Mouse (Mus musculus): ENCODE data around the gene Arhgap21. TPM values are rescaled to one million over a fixed set of nuclear protein-coding genes. Genes with fewer than 3 reads are reported as not detected.

Gene Arhgap21
- polyA plus RNA-seq, 1 experiment from 2014 or later: 19.4 TPM

GRCm38 (mm10) chr2:20962284-20962683, 6.4 kb downstream of the Arhgap21 start:
- no peak overlapping the region for H3K4me3 ChIP-seq (ENCODE audit: low read depth, low read length)
- no peaks in the 10 kb centered on the region for H3K9me3 ChIP-seq (ENCODE audit: control insufficient read depth, low read length)
- H3K9ac ChIP-seq (ENCODE audit: low read length): no peak overlapping the region
- ATAC-seq (replicated peaks; ENCODE audit: low FRiP score, low TSS enrichment, low read depth) (no peak), DNase-seq (ENCODE audit: low spot score) (no peak)
- H3K4me1 ChIP-seq (replicated peaks; ENCODE audit: control insufficient read depth, insufficient read depth, low read length): peaks cover 35% of the 10 kb centered on the region
- H3K36me3 ChIP-seq (ENCODE audit: control insufficient read depth, insufficient read depth, low read length): no peaks in the 10 kb centered on the region
- H3K27ac ChIP-seq (ENCODE audit: low read depth): no peak overlapping the region
- H3K27me3 ChIP-seq (replicated peaks; ENCODE audit: control insufficient read depth, insufficient read depth, low read length): no peaks in the 10 kb centered on the region
- 45% methylated on average over 2 of the region's 2 CpGs for WGBS
- H3K4me2 ChIP-seq (ENCODE audit: low read length): no peak overlapping the region

DNA sequence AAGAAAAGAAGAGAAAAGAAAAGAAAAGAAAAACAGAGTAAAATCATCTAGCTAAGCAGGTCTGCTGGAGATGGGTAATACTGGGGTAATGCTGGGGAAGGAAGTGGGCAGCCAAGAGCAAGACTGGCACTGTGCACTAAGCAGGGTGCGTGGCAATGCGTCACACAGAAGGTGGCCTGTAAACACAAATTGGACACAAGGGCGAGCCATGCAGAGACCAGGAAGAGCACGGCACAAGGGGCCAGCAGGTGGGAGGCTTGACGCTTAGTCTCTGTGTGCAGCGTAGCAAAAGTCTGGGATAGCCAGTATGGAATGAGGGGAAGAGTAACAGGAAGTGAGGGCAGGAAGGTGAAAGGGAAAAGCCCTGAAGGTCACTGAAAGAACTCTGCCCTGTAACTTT, 6.9 kb downstream of the Arhgap21 start:
- no peak overlapping the region for H3K27ac ChIP-seq (ENCODE audit: low read depth)
- H3K4me1 ChIP-seq (replicated peaks; ENCODE audit: control insufficient read depth, insufficient read depth, low read length): peaks cover 31% of the 10 kb centered on the region
- ATAC-seq (replicated peaks; ENCODE audit: low FRiP score, low TSS enrichment, low read depth) (0 out of 2 replicates have a peak, but pooled peaks have one; percentile 37), DNase-seq (ENCODE audit: low spot score) (no peak)
- H3K4me3 ChIP-seq (ENCODE audit: low read depth, low read length): no peak overlapping the region
- no peak overlapping the region for H3K4me2 ChIP-seq (ENCODE audit: low read length)
- H3K9me3 ChIP-seq (ENCODE audit: control insufficient read depth, low read length): no peaks in the 10 kb centered on the region
- H3K27me3 ChIP-seq (replicated peaks; ENCODE audit: control insufficient read depth, insufficient read depth, low read length): no peaks in the 10 kb centered on the region
- no peak overlapping the region for H3K9ac ChIP-seq (ENCODE audit: low read length)
- WGBS: 54% methylated on average over 6 of the region's 6 CpGs
- no peaks in the 10 kb centered on the region for H3K36me3 ChIP-seq (ENCODE audit: control insufficient read depth, insufficient read depth, low read length)

- Histone ChIP-seq H3K4me2 (ENCODE audit: low read length) (no peak overlapping the region), H3K4me1 (replicated peaks; ENCODE audit: control insufficient read depth, insufficient read depth, low read length) (peaks cover 31% of the 10 kb centered on the region), H3K27me3 (replicated peaks; ENCODE audit: control insufficient read depth, insufficient read depth, low read length) (no peaks in the 10 kb centered on the region), H3K4me3 (ENCODE audit: low read depth, low read length) (no peak overlapping the region), H3K9ac (ENCODE audit: low read length) (no peak overlapping the region), H3K27ac (ENCODE audit: low read depth) (no peak overlapping the region), H3K36me3 (ENCODE audit: control insufficient read depth, insufficient read depth, low read length) (no peaks in the 10 kb centered on the region), H3K9me3 (ENCODE audit: control insufficient read depth, low read length) (no peaks in the 10 kb centered on the region)
- DNase-seq (ENCODE audit: low spot score) (no peak), ATAC-seq (replicated peaks; ENCODE audit: low FRiP score, low TSS enrichment, low read depth) (no peak)
- 60% methylated on average over 8 of the region's 8 CpGs for WGBS
These were observed 7.4 kb downstream of the Arhgap21 start for GRCm38 (mm10) chr2:20961295-20961694.

DNA sequence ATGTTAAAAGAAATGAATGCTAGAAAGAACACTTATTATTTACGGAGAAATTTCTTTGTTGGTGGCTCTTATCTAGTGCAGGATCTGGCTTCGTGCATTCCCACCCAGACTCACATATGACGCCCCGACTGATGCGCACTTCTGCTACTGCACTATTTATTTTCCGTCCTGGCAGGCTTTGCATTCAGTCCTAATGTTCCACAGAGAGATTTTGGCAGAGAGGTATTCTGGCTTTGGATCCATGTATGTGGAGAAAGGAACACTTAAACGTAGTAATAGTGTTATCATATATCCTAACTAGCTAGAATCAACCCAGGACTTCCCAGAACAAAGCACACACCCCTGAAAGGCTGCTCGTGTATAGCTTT, 8.0 kb downstream of the Arhgap21 start:
- Histone ChIP-seq H3K4me3 (ENCODE audit: low read depth, low read length) (no peak overlapping the region), H3K9ac (ENCODE audit: low read length) (no peak overlapping the region), H3K4me1 (replicated peaks; ENCODE audit: control insufficient read depth, insufficient read depth, low read length) (peaks cover 30% of the 10 kb centered on the region), H3K9me3 (ENCODE audit: control insufficient read depth, low read length) (no peaks in the 10 kb centered on the region), H3K27me3 (replicated peaks; ENCODE audit: control insufficient read depth, insufficient read depth, low read length) (no peaks in the 10 kb centered on the region), H3K36me3 (ENCODE audit: control insufficient read depth, insufficient read depth, low read length) (no peaks in the 10 kb centered on the region), H3K27ac (ENCODE audit: low read depth) (no peak overlapping the region), H3K4me2 (ENCODE audit: low read length) (no peak overlapping the region)
- DNase-seq (ENCODE audit: low spot score): no peak
- 73% methylated on average over 8 of the region's 8 CpGs for WGBS
- ATAC-seq (replicated peaks; ENCODE audit: low FRiP score, low TSS enrichment, low read depth): no peak

- WGBS: 80% methylated on average over 9 of the region's 9 CpGs
These were observed 8.6 kb downstream of the Arhgap21 start for GRCm38 (mm10) chr2:20959906-20960667.

DNA sequence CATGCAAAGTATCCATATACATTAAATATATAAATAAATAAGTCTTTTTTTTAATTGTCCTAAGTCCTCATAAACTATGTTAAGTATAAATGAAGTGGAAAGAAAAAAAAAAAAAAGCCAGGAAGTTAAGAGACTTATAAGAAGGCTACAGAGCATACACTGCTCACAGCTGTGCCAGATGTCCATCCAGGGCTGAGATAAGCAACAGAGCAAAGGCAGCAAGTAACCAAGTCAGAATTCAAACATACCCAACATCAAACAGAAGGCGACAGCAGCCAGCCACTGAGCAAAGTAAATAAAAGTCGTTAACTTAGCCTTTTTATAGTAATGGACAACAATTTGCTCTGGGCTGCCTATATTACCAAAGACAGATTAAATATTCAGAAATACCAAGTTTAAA, 9.6 kb downstream of the Arhgap21 start:
- H3K9ac ChIP-seq (ENCODE audit: low read length): no peak overlapping the region
- no peak overlapping the region for H3K4me3 ChIP-seq (ENCODE audit: low read depth, low read length)
- ATAC-seq (replicated peaks; ENCODE audit: low FRiP score, low TSS enrichment, low read depth) (no peak), DNase-seq (ENCODE audit: low spot score) (no peak)
- no peaks in the 10 kb centered on the region for H3K9me3 ChIP-seq (ENCODE audit: control insufficient read depth, low read length)
- H3K4me2 ChIP-seq (ENCODE audit: low read length): no peak overlapping the region
- no peak overlapping the region for H3K27ac ChIP-seq (ENCODE audit: low read depth)
- H3K36me3 ChIP-seq (ENCODE audit: control insufficient read depth, insufficient read depth, low read length): no peaks in the 10 kb centered on the region
- no peaks in the 10 kb centered on the region for H3K27me3 ChIP-seq (replicated peaks; ENCODE audit: control insufficient read depth, insufficient read depth, low read length)
- H3K4me1 ChIP-seq (replicated peaks; ENCODE audit: control insufficient read depth, insufficient read depth, low read length): peaks cover 23% of the 10 kb centered on the region
- WGBS: 41% methylated on average over 2 of the region's 2 CpGs

More at GRCm38 (mm10) chr2:20959906-20960667, 8.6 kb downstream of the Arhgap21 start:
- Histone ChIP-seq H3K4me2 (ENCODE audit: low read length) (no peak overlapping the region), H3K36me3 (ENCODE audit: control insufficient read depth, insufficient read depth, low read length) (no peaks in the 10 kb centered on the region), H3K9me3 (ENCODE audit: control insufficient read depth, low read length) (no peaks in the 10 kb centered on the region), H3K27me3 (replicated peaks; ENCODE audit: control insufficient read depth, insufficient read depth, low read length) (no peaks in the 10 kb centered on the region), H3K27ac (ENCODE audit: low read depth) (no peak overlapping the region), H3K4me3 (ENCODE audit: low read depth, low read length) (no peak overlapping the region), H3K9ac (ENCODE audit: low read length) (no peak overlapping the region), H3K4me1 (replicated peaks; ENCODE audit: control insufficient read depth, insufficient read depth, low read length) (peaks cover 26% of the 10 kb centered on the region)
- ATAC-seq (replicated peaks; ENCODE audit: low FRiP score, low TSS enrichment, low read depth) (no peak), DNase-seq (ENCODE audit: low spot score) (no peak)

GRCm38 (mm10) chr2:20957995-20958394, 10.7 kb downstream of the Arhgap21 start:
- DNase-seq (ENCODE audit: low spot score) (no peak), ATAC-seq (replicated peaks; ENCODE audit: low FRiP score, low TSS enrichment, low read depth) (no peak)
- Histone ChIP-seq H3K27ac (ENCODE audit: low read depth) (no peak overlapping the region), H3K4me2 (ENCODE audit: low read length) (no peak overlapping the region), H3K27me3 (replicated peaks; ENCODE audit: control insufficient read depth, insufficient read depth, low read length) (no peaks in the 10 kb centered on the region), H3K4me3 (ENCODE audit: low read depth, low read length) (no peak overlapping the region), H3K36me3 (ENCODE audit: control insufficient read depth, insufficient read depth, low read length) (no peaks in the 10 kb centered on the region), H3K9ac (ENCODE audit: low read length) (no peak overlapping the region), H3K4me1 (replicated peaks; ENCODE audit: control insufficient read depth, insufficient read depth, low read length) (peaks cover 19% of the 10 kb centered on the region), H3K9me3 (ENCODE audit: control insufficient read depth, low read length) (no peaks in the 10 kb centered on the region)
- WGBS: 93% methylated on average over 1 of the region's 1 CpGs

- no peak overlapping the region for H3K9ac ChIP-seq (ENCODE audit: low read length)
- H3K27ac ChIP-seq (ENCODE audit: low read depth): no peak overlapping the region
- peaks cover 10% of the 10 kb centered on the region for H3K4me1 ChIP-seq (replicated peaks; ENCODE audit: control insufficient read depth, insufficient read depth, low read length)
- 60% methylated on average over 5 of the region's 5 CpGs for WGBS
- no peak overlapping the region for H3K4me3 ChIP-seq (ENCODE audit: low read depth, low read length)
- peak; percentile 46 for DNase-seq (ENCODE audit: low spot score)
- ATAC-seq (replicated peaks; ENCODE audit: low FRiP score, low TSS enrichment, low read depth): no peak
- H3K27me3 ChIP-seq (replicated peaks; ENCODE audit: control insufficient read depth, insufficient read depth, low read length): no peaks in the 10 kb centered on the region
- H3K36me3 ChIP-seq (ENCODE audit: control insufficient read depth, insufficient read depth, low read length): no peaks in the 10 kb centered on the region
- no peaks in the 10 kb centered on the region for H3K9me3 ChIP-seq (ENCODE audit: control insufficient read depth, low read length)
- H3K4me2 ChIP-seq (ENCODE audit: low read length): no peak overlapping the region
These were observed 12.0 kb downstream of the Arhgap21 start for GRCm38 (mm10) chr2:20956716-20957115.

GRCm38 (mm10) chr2:20955996-20956395, 12.7 kb downstream of the Arhgap21 start:
- 30% methylated on average over 6 of the region's 6 CpGs for WGBS
- ATAC-seq (replicated peaks; ENCODE audit: low FRiP score, low TSS enrichment, low read depth) (no peak), DNase-seq (ENCODE audit: low spot score) (peak; percentile 44)
- Histone ChIP-seq H3K4me3 (ENCODE audit: low read depth, low read length) (no peak overlapping the region), H3K4me2 (ENCODE audit: low read length) (no peak overlapping the region), H3K36me3 (ENCODE audit: control insufficient read depth, insufficient read depth, low read length) (no peaks in the 10 kb centered on the region), H3K9ac (ENCODE audit: low read length) (no peak overlapping the region), H3K27me3 (replicated peaks; ENCODE audit: control insufficient read depth, insufficient read depth, low read length) (no peaks in the 10 kb centered on the region), H3K27ac (ENCODE audit: low read depth) (no peak overlapping the region), H3K4me1 (replicated peaks; ENCODE audit: control insufficient read depth, insufficient read depth, low read length) (peaks cover 9% of the 10 kb centered on the region; the same call in 1 of the 2 replicates), H3K9me3 (ENCODE audit: control insufficient read depth, low read length) (no peaks in the 10 kb centered on the region)

All from intestine, embryonic 14.5 days (tissue).